Mouse (Mus musculus) thymus, postnatal 14 days (tissue): ENCODE measurements around the gene Gbp2b.
"Not testable (repeated sequence)": the region's sequence is repeated elsewhere in the genome, so short reads cannot be mapped to it uniquely, and the experiment has no call there.

Experiments
- DNase-seq: peaks from one replicate; pipeline ENCODE4 v3.0.0; 2021

The Gbp2b gene

DNA sequence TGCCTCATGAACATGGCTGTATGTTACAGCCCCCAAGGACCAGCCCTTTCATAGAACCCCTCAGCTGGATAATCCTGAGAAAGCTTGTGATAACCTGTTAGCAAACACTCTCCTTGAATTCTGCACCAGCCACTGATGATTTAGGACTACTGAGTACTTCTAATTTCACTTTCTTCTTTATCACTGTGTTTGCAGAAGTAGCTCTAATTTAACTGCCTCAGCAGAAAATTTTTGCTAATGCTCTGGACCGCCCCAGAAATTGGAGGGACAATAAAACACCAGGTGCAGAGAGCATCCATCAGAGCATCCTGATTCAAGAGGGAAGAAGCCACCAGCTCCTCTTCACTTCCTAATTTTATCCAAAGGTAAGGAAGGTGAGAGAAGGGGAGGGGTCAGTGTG, at the start of gene Gbp2b:
Gene Gbp2b (plus strand): TSS at position 301 of the 400 bp plus-strand sequence.
- DNase-seq, result no peak

GRCm38 (mm10) chr3:142546690-142547089, 48.0 kb upstream of the Gbp2b start:
- no peak for DNase-seq

- no peak for DNase-seq
Observed at GRCm38 (mm10) chr3:142550052-142550676, 44.5 kb upstream of the Gbp2b start.

DNA sequence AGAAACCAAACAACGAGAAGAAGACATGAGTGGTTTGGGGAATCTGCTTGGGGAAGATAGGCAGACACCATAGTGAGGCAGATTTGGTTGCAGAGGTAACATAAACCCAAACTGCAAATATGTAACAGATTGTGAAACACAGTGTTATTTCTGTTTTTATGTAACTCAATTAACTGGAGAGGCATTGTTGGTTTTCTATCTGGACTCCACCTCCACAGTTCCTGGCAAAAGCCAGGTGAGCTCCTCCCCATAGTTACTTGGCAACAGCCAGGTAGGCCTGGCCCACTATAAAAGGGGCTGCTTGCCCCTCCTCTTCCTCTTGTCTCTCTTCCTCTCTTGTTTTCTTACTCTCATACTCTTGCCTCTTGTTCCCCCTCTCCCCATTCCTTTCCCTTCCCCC, 40.0 kb upstream of the Gbp2b start:
- no peak for DNase-seq

- no peak for DNase-seq
Observed at GRCm38 (mm10) chr3:142555623-142556022, 39.0 kb upstream of the Gbp2b start.

- DNase-seq, result peak; percentile 33
Observed at GRCm38 (mm10) chr3:142559632-142560228, 34.9 kb upstream of the Gbp2b start, which contains the start of gene Gbp3. Gene Gbp3 (plus strand): TSS chr3:142560026.

- DNase-seq, result peak; percentile 92
Observed at GRCm38 (mm10) chr3:142560296-142560948, 34.2 kb upstream of the Gbp2b start.

GRCm38 (mm10) chr3:142561045-142561646, 33.5 kb upstream of the Gbp2b start:
- DNase-seq, result peak; percentile 15

DNA sequence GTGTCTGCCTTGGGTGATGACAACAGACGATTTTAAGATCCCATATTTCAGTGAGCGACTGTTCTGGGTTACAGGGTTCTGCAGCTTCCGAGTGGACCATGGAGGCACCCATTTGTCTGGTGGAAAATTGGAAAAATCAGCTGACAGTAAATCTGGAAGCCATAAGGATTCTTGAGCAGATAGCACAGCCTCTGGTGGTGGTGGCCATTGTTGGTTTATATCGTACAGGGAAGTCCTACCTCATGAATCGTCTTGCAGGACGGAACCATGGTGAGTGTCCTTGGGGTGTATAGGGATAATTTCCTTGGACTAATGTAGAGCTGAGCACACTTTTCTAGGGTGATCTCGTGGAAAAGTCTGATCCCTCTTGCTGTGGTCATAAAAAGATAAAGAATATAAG, 33.0 kb upstream of the Gbp2b start:
- no peak for DNase-seq

GRCm38 (mm10) chr3:142567490-142567889, 27.2 kb upstream of the Gbp2b start:
- DNase-seq, result not testable (repeated sequence)

DNA sequence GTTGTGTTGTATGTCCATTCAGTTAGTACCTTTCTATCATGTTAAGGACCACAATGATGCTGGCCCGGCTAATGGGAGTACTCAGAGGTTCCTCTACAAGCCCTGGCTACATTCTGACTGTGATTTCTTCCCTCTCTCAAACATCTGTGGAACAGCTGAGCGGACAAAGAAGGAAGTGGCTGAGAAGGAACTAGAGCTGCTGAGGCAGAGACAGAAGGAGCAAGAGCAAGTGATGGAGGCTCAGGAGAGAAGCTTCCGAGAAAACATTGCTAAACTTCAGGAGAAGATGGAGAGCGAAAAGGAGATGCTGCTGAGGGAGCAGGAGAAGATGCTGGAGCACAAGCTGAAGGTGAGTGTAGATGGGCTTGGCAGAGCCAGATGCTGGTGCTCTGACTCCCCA, 23.9 kb upstream of the Gbp2b start:
- no peak for DNase-seq

DNA sequence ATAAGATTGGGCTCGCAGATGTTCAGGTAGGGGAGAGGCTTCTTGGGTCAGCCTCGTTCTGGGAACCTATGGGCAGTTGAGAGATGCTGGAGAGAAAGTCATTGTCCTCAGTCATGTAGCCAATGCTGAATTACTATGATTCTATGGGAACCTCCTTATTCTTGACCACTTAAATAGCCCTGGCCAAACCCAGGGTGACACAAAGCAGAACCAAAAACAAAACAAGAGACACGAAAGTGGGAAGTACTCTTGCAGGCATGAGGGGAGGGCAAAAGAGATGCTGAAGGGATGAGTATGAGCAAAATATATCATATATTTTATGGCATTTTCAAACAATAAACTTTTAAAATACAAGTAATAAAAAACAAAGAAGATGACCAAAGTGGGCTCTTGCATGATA, 17.5 kb upstream of the Gbp2b start:
- no peak for DNase-seq

GRCm38 (mm10) chr3:142578342-142578741, 16.3 kb upstream of the Gbp2b start:
- DNase-seq, result no peak

DNA sequence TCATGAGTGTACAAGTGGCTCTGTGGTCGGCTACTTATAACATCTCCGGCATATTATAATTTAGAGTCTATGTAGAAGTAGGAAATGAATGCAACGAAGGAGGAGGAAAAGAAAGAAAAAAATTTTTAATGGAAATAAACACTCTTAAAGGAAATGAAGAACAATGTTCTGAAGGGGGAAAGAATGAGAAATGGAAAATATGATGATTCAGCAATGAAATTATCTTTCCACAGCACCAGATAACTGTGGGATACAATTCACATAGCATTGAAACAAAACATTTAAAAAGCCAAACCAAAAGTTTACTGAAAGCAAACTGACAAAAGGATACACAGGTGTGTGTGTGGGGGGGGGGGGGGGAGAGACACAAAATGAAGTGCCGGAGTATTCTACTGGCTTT, 11.6 kb upstream of the Gbp2b start:
- DNase-seq, result no peak

DNA sequence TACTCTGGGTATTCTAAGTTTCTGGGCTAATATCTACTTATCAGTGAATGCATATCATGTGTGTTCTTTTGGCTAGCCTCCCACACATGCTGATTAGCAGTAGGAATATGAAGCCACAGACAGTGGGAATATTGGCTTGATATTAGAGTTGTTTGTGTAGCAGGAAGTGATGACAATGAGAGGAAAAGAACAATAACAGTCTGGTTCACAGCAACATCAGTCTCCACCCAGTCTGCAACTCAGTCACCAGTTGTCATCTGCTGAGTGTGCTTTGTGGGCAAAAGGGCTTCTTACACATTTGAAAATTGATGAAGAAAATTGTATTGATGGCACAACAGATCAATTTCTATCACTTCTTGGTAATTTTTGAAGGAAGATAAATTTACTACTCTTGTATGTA, 7.3 kb upstream of the Gbp2b start:
- DNase-seq, result no peak

- no peak for DNase-seq
Observed at GRCm38 (mm10) chr3:142588888-142589287, 5.8 kb upstream of the Gbp2b start.

DNA sequence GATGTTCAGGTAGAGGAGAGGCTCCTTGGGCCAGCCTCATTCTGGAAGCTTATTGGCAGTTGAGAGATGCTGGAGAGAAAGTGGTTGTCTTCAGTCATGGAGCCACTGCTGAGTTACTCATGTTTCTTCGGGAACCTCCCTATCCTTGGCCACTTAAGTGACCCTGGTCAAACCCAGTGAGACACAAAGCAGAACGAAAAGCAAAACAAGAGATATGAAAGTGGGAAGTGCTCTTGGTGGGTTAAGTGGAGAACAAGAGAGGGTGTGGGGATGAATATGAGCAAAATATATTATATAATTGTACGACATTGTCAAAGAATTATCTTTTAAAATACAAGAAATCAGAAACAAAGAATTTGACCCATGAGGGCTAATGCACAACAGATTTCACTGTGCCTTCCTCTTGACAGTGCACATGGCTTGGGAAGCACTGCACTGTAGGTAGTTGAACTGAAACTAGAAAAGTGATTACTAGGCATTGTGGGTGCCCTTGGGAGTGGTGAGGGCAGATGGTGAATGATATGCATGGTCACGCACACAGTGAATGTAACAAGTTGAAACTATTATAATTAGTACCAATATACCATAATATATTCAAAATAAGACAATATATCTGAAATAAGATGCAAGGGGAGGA, 4.1 kb upstream of the Gbp2b start:
- no peak for DNase-seq

DNA sequence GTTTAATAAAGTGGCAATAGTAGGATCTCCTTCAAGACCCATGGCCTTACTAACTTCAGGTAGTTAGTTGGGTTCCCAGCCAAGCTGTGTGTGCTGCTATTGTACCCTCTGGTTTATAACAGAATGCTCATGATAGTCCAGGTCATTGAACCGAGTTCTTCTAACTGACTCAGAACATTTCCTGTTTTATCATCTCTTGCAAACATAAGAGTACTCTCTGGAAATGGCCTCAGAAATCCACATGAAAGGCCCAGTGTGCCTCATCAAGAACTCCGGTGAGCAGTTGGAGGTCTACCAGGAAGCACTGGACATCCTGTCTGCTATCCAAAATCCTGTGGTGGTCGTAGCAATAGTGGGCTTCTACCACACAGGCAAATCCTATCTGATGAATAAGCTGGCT, 3.3 kb downstream of the Gbp2b start:
- no peak for DNase-seq

DNA sequence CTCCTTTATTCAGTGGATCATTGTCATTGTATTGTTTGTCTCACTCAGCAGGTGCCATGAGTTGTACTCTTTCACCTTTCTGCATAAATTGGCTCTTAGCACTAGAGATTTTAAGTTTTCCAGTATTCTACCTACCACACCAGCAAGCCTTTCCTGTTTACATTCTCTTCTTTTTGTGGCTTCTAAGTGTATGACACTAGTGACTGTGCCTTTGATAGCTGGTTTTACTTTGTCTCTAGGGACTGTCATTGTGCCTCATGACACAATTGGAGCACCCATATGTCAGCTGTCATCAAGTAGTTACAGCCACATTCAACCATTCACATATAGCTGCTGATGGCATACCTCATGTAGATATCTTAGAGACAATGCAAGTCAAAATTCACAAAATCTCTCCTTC, 7.0 kb downstream of the Gbp2b start:
- DNase-seq, result no peak

DNA sequence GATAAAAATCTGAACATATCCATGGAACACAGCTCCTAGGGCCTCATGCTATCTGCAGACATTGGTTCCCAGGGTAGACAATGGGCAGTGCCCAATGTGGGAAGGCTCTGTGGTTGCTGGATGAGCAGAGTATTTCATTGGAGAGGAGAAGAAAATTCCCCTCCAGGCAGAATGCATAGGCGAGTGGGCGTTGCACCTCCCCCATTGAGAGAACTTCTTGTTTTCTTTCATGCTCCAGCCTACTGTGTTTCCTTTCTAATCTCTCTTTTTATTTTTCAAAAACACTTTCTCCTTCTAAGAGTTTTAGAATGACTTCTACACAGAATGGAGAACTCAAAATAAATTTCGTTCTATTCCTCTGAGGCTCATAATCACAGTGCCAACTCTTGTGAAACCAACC, 24.0 kb downstream of the Gbp2b start:
- DNase-seq, result no peak

- peak; percentile 10 for DNase-seq
Observed at GRCm38 (mm10) chr3:142619606-142620005, 25.0 kb downstream of the Gbp2b start.

- DNase-seq, result peak; percentile 37
Observed at GRCm38 (mm10) chr3:142620111-142620955, 25.7 kb downstream of the Gbp2b start, which contains the start of gene Gbp2. Gene Gbp2 (plus strand): TSS chr3:142620602.
